In the genomic region with DNA sequence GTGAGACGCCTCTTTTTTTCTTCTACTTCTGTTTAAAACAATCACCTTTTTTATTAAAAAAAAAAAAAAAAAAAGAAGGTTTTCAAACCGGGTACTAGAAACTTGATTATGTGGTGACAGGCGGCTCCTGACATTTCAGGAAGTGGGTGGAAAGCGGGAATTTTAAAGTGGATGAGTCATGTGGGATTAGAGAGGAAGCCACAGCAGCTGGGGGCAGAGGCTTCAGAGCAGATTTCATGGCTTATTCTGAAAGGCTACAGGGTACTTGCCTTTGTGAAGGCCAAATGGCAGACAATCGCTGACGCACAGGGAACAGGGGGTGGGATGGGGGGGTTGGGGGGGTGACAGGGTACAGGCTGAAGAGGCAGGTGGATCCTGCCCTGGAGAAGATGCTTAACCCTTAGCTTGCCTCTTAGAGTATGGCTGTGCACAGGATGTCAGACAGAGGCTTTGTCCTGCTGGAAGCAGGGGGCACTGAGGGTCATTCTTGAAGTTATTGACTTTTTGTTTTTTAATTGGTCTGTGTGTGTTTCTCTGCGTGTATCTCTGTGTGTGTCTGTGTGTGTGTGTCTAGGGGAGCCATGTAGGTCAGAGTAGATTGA, we compare ENCODE assay signal across 10 mouse cellular contexts.
A peak's percentile ranks its signal among the peaks of the same experiment; 100 is the strongest.
DNase-seq lines count a peak whose midpoint lies in the region; ATAC-seq and TF ChIP-seq lines count a peak whose summit lies in the region.
"Had no signal": no experiment of that assay in that cellular context is flagged by ENCODE, and none has a peak within 500 bp of the region (broad histone marks: within the 10 kb centered on the region; RNA-seq: fewer than 3 reads in every experiment).

No protein-coding gene starts in this region.

- no peak for DNase-seq in heart, adult 2 months
- peak; percentile 24 for DNase-seq in lung, postnatal 36 days
- DNase-seq in lung, adult 2 months: no peak
- peak; percentile 56 for DNase-seq in embryo, embryonic 10.5 days (ENCODE audit: low spot score)
- no peak for DNase-seq in cerebellum, adult 9-11 months
- no peak for DNase-seq in spleen, postnatal 36 days (ENCODE audit: low spot score in 2 of 2)
- DNase-seq: thymus, postnatal 25 days had no signal

- no peak overlapping the region for H3K4me3 ChIP-seq in heart, embryonic 14.5 days (ENCODE audit: control insufficient read depth in 1 of 2, insufficient read depth in 1 of 2, low read depth in 1 of 2, low read length in 2 of 2)
- no peak overlapping the region for H3K4me3 ChIP-seq in heart, adult 2 months
- H3K4me3 ChIP-seq in lung, adult 2 months (replicated peaks; ENCODE audit: extremely low read depth, low read depth, low read length): no peak overlapping the region
- H3K4me3 ChIP-seq in myocyte: no peak overlapping the region
- H3K4me3 ChIP-seq: erythroblast, embryonic 14.5 days had no signal

- peak; percentile 37; the same call in 1 of the 2 replicates for ATAC-seq in heart, embryonic 14.5 days (ENCODE audit: insufficient number of reproducible peaks, insufficient read depth, low FRiP score, low read depth)

- H3K27me3 ChIP-seq in heart, embryonic 14.5 days (ENCODE audit: control insufficient read depth, insufficient read depth, low read length): no peaks in the 10 kb centered on the region
- no peaks in the 10 kb centered on the region for H3K27me3 ChIP-seq in heart, adult 2 months (ENCODE audit: control insufficient read depth, insufficient read depth, low read length)
- H3K27me3 ChIP-seq in myocyte (ENCODE audit: control insufficient read depth, insufficient read depth, insufficient read length): no peaks in the 10 kb centered on the region

- no peaks in the 10 kb centered on the region for H3K9me3 ChIP-seq in heart, embryonic 14.5 days (ENCODE audit: control insufficient read depth, low read length)

- H3ac ChIP-seq in myocyte (ENCODE audit: control insufficient read depth, insufficient read length): no peak overlapping the region

- H3K27ac ChIP-seq in heart, embryonic 14.5 days (replicated peaks in 1 of 2; ENCODE audit: control insufficient read depth in 1 of 2, insufficient read depth in 1 of 2, low read depth in 2 of 2, low read length in 2 of 2): no peak overlapping the region; a peak in 1 of 4 replicates
- no peak overlapping the region for H3K27ac ChIP-seq in heart, adult 2 months

- no peak for TF ChIP-seq CTCF in heart, adult 2 months (IDR thresholded peaks at IDR 0.05)
- TF ChIP-seq CTCF in lung, adult 2 months (IDR thresholded peaks at IDR 0.05; ENCODE audit: insufficient read depth, low read length): no peak

- no peak overlapping the region for H3K9ac ChIP-seq in heart, embryonic 14.5 days (ENCODE audit: low read length)
- no peak overlapping the region for H3K9ac ChIP-seq in heart, adult 2 months (ENCODE audit: low read depth, low read length)

- no peak for TF ChIP-seq POLR2A in heart, adult 2 months (IDR thresholded peaks at IDR 0.05; ENCODE audit: insufficient read depth, low read depth, low read length)
- TF ChIP-seq POLR2A in lung, adult 2 months (IDR thresholded peaks at IDR 0.05; ENCODE audit: borderline replicate concordance, extremely low read depth, low read depth, low read length): no peak
- TF ChIP-seq POLR2A in myocyte (IDR thresholded peaks at IDR 0.05; ENCODE audit: insufficient read length, low read depth): no peak

- intact Hi-C loops in heart, adult 2 months (cut with DNase I): no loop called here

- 27% methylated on average over 7 of the region's 7 CpGs for WGBS in heart, embryonic 14.5 days
- WGBS in heart, adult 2 months: 14% methylated on average over 7 of the region's 7 CpGs
- WGBS in lung, adult 2 months: 21% methylated on average over 7 of the region's 7 CpGs

- no peaks in the 10 kb centered on the region for H3K36me3 ChIP-seq in heart, embryonic 14.5 days (ENCODE audit: control insufficient read depth, insufficient read depth, low read length)
- H3K36me3 ChIP-seq in heart, adult 2 months (ENCODE audit: control insufficient read depth, insufficient read depth, low read length): no peaks in the 10 kb centered on the region
- no peaks in the 10 kb centered on the region for H3K36me3 ChIP-seq in myocyte (ENCODE audit: control insufficient read depth, insufficient read depth)

- no peaks in the 10 kb centered on the region for H3K79me2 ChIP-seq in heart, adult 2 months (replicated peaks; ENCODE audit: control insufficient read depth, insufficient read depth, low read length)
- H3K79me2 ChIP-seq in myocyte (ENCODE audit: control insufficient read depth, insufficient read depth): no peaks in the 10 kb centered on the region

- peaks cover 0 to 4% of the 10 kb centered on the region in 2 experiments; a peak in 1 of 4 replicates for H3K4me1 ChIP-seq in heart, embryonic 14.5 days (ENCODE audit: control insufficient read depth in 2 of 2, insufficient read depth in 2 of 2, low read length in 2 of 2)
- H3K4me1 ChIP-seq in heart, adult 2 months (ENCODE audit: control insufficient read depth, insufficient read depth, low read length): no peaks in the 10 kb centered on the region
- no peaks in the 10 kb centered on the region for H3K4me1 ChIP-seq in lung, adult 2 months (ENCODE audit: control insufficient read depth, insufficient read depth, low read length)

- TF ChIP-seq EP300 in heart, adult 2 months (IDR thresholded peaks at IDR 0.05; ENCODE audit: insufficient read depth, low read depth, low read length): no peak

- H3K4me2 ChIP-seq in heart, embryonic 14.5 days (ENCODE audit: low read length): no peak overlapping the region
- peak overlapping the region; percentile 96 for H3K4me2 ChIP-seq in myocyte (ENCODE audit: low read depth)

TF ChIP-seq in myocyte, 11 proteins besides CTCF, POLR2A, EP300 and RAD21:
- TF ChIP-seq TCF12 (IDR thresholded peaks at IDR 0.05; ENCODE audit: insufficient read depth, poor library complexity, severe bottlenecking) (peak; percentile 23), MYOG (IDR thresholded peaks at IDR 0.05; ENCODE audit: control insufficient read depth in 1 of 3, insufficient read depth in 1 of 3, insufficient read length in 2 of 3, low read depth in 2 of 3) (peak in 1 of 3 experiments; percentile 30), USF1 (IDR thresholded peaks at IDR 0.05; ENCODE audit: low read depth) (no peak), E2F4 (IDR thresholded peaks at IDR 0.05; ENCODE audit: insufficient read depth) (peak; percentile 95), POLR2AphosphoS2 (IDR thresholded peaks at IDR 0.05; ENCODE audit: insufficient read length, low read depth) (no peak), MAX (IDR thresholded peaks at IDR 0.05; ENCODE audit: low read depth) (no peak), TCF3 (IDR thresholded peaks at IDR 0.05; ENCODE audit: insufficient read length, low read depth) (no peak), MYOD1 (IDR thresholded peaks at IDR 0.05; ENCODE audit: control insufficient read depth in 1 of 3, insufficient read length in 2 of 3, low read depth in 2 of 3) (peak; percentile 21 to 31 (median 25)), CEBPB (IDR thresholded peaks at IDR 0.05; ENCODE audit: insufficient read depth, poor library complexity, severe bottlenecking) (no peak), REST (IDR thresholded peaks at IDR 0.05; ENCODE audit: insufficient read depth, insufficient read length) (no peak), SRF (IDR thresholded peaks at IDR 0.05; ENCODE audit: control insufficient read depth, insufficient read length, low read depth) (no peak)

Comparison
In these comparisons a context has a peak if more than half of its experiments do, and no peak if none do; other contexts are left out.
1. DNase-seq: peak in lung, postnatal 36 days (single experiment) and embryo, embryonic 10.5 days (single experiment); none in heart, adult 2 months (0 of 2), lung, adult 2 months (single experiment), cerebellum, adult 9-11 months (single experiment) and spleen, postnatal 36 days (0 of 2).